In the genomic region with DNA sequence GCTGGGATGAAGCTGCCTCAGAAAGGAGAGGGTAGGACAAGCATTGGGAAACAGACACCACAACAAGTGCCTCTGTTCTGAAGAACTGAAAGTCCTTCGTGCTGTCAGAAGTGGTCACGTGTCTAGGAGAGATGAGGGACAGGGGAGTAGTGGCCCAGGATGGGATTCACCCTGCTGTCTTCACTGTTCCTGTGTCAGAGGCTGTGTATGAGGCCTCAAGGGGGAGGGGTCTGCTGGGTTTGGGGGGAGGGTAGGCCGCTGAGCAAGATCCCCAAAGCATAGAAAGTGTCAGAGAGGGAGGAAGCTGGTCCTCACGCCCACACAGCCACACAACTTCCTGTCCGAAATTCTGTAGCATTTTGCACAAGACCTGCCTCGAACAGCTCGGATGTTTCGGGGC, we compare ENCODE assay signal across 11 mouse cellular contexts. TPM values are rescaled to one million over a fixed set of nuclear protein-coding genes. Genes with fewer than 3 reads are reported as not detected.
A peak's percentile ranks its signal among the peaks of the same experiment; 100 is the strongest.
DNase-seq lines count a peak whose midpoint lies in the region; ATAC-seq and TF ChIP-seq lines count a peak whose summit lies in the region.
"Had no signal": no experiment of that assay in that cellular context is flagged by ENCODE, and none has a peak within 500 bp of the region (broad histone marks: within the 10 kb centered on the region; RNA-seq: fewer than 3 reads in every experiment).

No protein-coding gene starts in this region.

- no peaks in the 10 kb centered on the region for H3K9me3 ChIP-seq in liver, embryonic 15.5 days (replicated peaks)

- TF ChIP-seq CTCF in layer of hippocampus, adult 2 months (conservative IDR thresholded peaks at IDR 0.05): no peak
- no peak for TF ChIP-seq CTCF in cerebellum, adult 2 months (IDR thresholded peaks at IDR 0.05; ENCODE audit: borderline replicate concordance, insufficient read depth, low read depth, low read length)

- H3K4me3 ChIP-seq in layer of hippocampus, adult 2 months: no peak overlapping the region
- no peak overlapping the region for H3K4me3 ChIP-seq in liver, embryonic 15.5 days (replicated peaks)
- H3K4me3 ChIP-seq in cerebellum, adult 2 months (replicated peaks; ENCODE audit: insufficient read depth, low read depth, low read length): no peak overlapping the region

- peaks cover 8% of the 10 kb centered on the region; the same call in 1 of the 2 replicates for H3K4me1 ChIP-seq in liver, embryonic 15.5 days (replicated peaks)
- no peaks in the 10 kb centered on the region for H3K4me1 ChIP-seq in cerebellum, adult 2 months (ENCODE audit: control insufficient read depth, insufficient read depth, low read length)

- ATAC-seq in liver, embryonic 15.5 days (ENCODE audit: insufficient read depth): peak; percentile 45; the same call in 1 of the 2 replicates
- ATAC-seq: Patski had no signal

- 21% methylated on average over 8 of the region's 8 CpGs for WGBS in liver, embryonic 15.5 days (ENCODE audit: insufficient replicate concordance)
- 68% methylated on average over 8 of the region's 8 CpGs for WGBS in cerebellum, adult 2 months

- 0 out of 2 replicates have a peak, but pooled peaks cover 17% of the 10 kb centered on the region for H3K27me3 ChIP-seq in liver, embryonic 15.5 days
- no peaks in the 10 kb centered on the region for H3K27me3 ChIP-seq in cerebellum, adult 2 months (ENCODE audit: control insufficient read depth, insufficient read depth, low read length)
- H3K27me3 ChIP-seq: Patski had no signal

- peak overlapping the region; percentile 64; the same call in 1 of the 2 replicates for H3K27ac ChIP-seq in layer of hippocampus, adult 2 months
- peak overlapping the region; percentile 59 for H3K27ac ChIP-seq in liver, embryonic 15.5 days (replicated peaks)
- H3K27ac ChIP-seq in cerebellum, adult 2 months (ENCODE audit: insufficient read depth, low read length): no peak overlapping the region

- no peaks in the 10 kb centered on the region for H3K36me3 ChIP-seq in liver, embryonic 15.5 days (replicated peaks)

- no peak overlapping the region for H3K9ac ChIP-seq in liver, embryonic 15.5 days

- DNase-seq in layer of hippocampus, adult 2 months (ENCODE audit: low spot score in 2 of 2): no peak
- DNase-seq in layer of hippocampus, adult 8-10 months (ENCODE audit: low spot score in 2 of 2): no peak
- peak; percentile 42 for DNase-seq in brain, adult 2 months (ENCODE audit: low read depth, low spot score)
- DNase-seq in skeletal muscle tissue, adult 2 months (ENCODE audit: low read depth, low spot score): peak; percentile 33
- DNase-seq in adrenal gland, adult (ENCODE audit: inconsistent age in 2 of 2, low spot score in 1 of 2): no peak
- no peak for DNase-seq in urinary bladder, postnatal 25 days (ENCODE audit: low spot score)
- DNase-seq in cerebellum, adult 2 months: no peak
- DNase-seq: cerebellum, adult 9-10 months had no signal

- peak overlapping the region; percentile 11; the same call in 1 of the 2 replicates for H3K4me2 ChIP-seq in liver, embryonic 15.5 days

- TF ChIP-seq POLR2A in cerebellum, adult 2 months (IDR thresholded peaks at IDR 0.05; ENCODE audit: borderline replicate concordance, insufficient read depth, low read length): no peak

RNA-seq across cellular contexts. Expression of gene Batf3, which starts 13.5 kb away (rescaled TPM):
- 1 to 10 TPM in 1 of 2 experiments, under 1 TPM in 1; 0.98 to 1.7 TPM for total RNA-seq in layer of hippocampus, adult 2 months (2021)
- 1 to 10 TPM in 3 of 4 experiments, not detected in 1; 1.6 to 3.9 (median 3.7) TPM for total RNA-seq in layer of hippocampus, adult 8-10 months (2022)
- polyA plus RNA-seq in liver, embryonic 15.5 days (2015; fragmentation: Nextera tagmentation; extraction: Ambion mirVana): 1.9 and 2.0 TPM in 2 replicates
- polyA plus RNA-seq in cerebellum, adult 2 months (2012; rRNA removed): 0.62 and 0.85 TPM in 2 replicates

RNA-seq across cellular contexts. Expression of gene Nsl1, which starts 48.3 kb away (rescaled TPM):
- total RNA-seq in layer of hippocampus, adult 2 months (2021): 1 to 10 TPM in 1 of 2 experiments, under 1 TPM in 1; 0.87 to 1.3 TPM
- 1 to 10 TPM in 2 of 4 experiments, under 1 TPM in 2; 0.29 to 1.5 (median 0.89) TPM for total RNA-seq in layer of hippocampus, adult 8-10 months (2022)
- 14.3 and 14.6 TPM in 2 replicates for polyA plus RNA-seq in liver, embryonic 15.5 days (2015; fragmentation: Nextera tagmentation; extraction: Ambion mirVana)
- polyA plus RNA-seq in cerebellum, adult 2 months (2012; rRNA removed): 0.57 and 0.59 TPM in 2 replicates

RNA-seq across cellular contexts. Expression of gene Tatdn3, which starts 48.4 kb away (rescaled TPM):
- 10 to 100 TPM; 38.4 to 48.7 TPM for total RNA-seq in layer of hippocampus, adult 2 months (2021)
- 10 to 100 TPM; 33.7 to 56.3 (median 49.8) TPM for total RNA-seq in layer of hippocampus, adult 8-10 months (2022)
- 5.6 and 6.7 TPM in 2 replicates for polyA plus RNA-seq in liver, embryonic 15.5 days (2015; fragmentation: Nextera tagmentation; extraction: Ambion mirVana)
- polyA plus RNA-seq in cerebellum, adult 2 months (2012; rRNA removed): 54.4 and 57.9 TPM in 2 replicates

RNA-seq across cellular contexts. Expression of gene Fam71a, which starts 53.5 kb away (rescaled TPM):
- total RNA-seq in layer of hippocampus, adult 2 months (2021): not detected
- total RNA-seq in layer of hippocampus, adult 8-10 months (2022): not detected
- polyA plus RNA-seq in liver, embryonic 15.5 days (2015; fragmentation: Nextera tagmentation; extraction: Ambion mirVana): not detected in 2 replicates
- polyA plus RNA-seq in cerebellum, adult 2 months (2012; rRNA removed): not detected in 2 replicates
- polyA plus RNA-seq: intestine, embryonic 14.5 days had no signal

Comparison
In these comparisons a context has a peak if more than half of its experiments do, and no peak if none do; other contexts are left out.
1. DNase-seq: peak in brain, adult 2 months (single experiment) and skeletal muscle tissue, adult 2 months (single experiment); none in layer of hippocampus, adult 2 months (0 of 2), layer of hippocampus, adult 8-10 months (0 of 2), adrenal gland, adult (0 of 2), urinary bladder, postnatal 25 days (single experiment) and cerebellum, adult 2 months (0 of 2).